Mouse (Mus musculus) limb, embryonic 11.5 days (tissue): ENCODE measurements around the gene Igfn1. TPM values are rescaled to one million over a fixed set of nuclear protein-coding genes. Genes with fewer than 3 reads are reported as not detected.
A peak's percentile ranks its signal among the peaks of the same experiment; 100 is the strongest.

Source experiments
- ATAC-seq: fragments of 200-750 bp; cut with Nextera tagmentation; 2 replicates; pipeline ENCODE4 v1.8.0; 2017; ENCODE audit warnings: low read depth; ENCODE audit not compliant: insufficient number of reproducible peaks, low FRiP score, low TSS enrichment
- DNase-seq: peaks from one replicate; pipeline ENCODE4 v3.0.0-alpha.2; 2015; ENCODE audit warnings: low spot score
- H3K27ac ChIP-seq: fragments of 300-500 bp; sonication (generic); replicated peaks from 2 replicates; pipeline ENCODE4 v1.5.1; 2014; ENCODE audit warnings: low read depth, mild to moderate bottlenecking, low read length
- H3K27me3 ChIP-seq: fragments of 300-500 bp; sonication (generic); 2 replicates; pipeline ENCODE4 v1.6.1; 2014; ENCODE audit warnings: mild to moderate bottlenecking, low read length, mixed read lengths; ENCODE audit not compliant: control insufficient read depth, insufficient read depth
- H3K36me3 ChIP-seq: fragments of 300-500 bp; sonication (generic); 2 replicates; pipeline ENCODE4 v1.6.1; 2014; ENCODE audit warnings: mild to moderate bottlenecking, low read length, moderate library complexity, mixed read lengths; ENCODE audit not compliant: control insufficient read depth, insufficient read depth
- H3K4me1 ChIP-seq: fragments of 300-500 bp; sonication (generic); 2 replicates; pipeline ENCODE4 v1.6.1; 2014; ENCODE audit warnings: low read length, mixed read lengths; ENCODE audit not compliant: control insufficient read depth, insufficient read depth
- H3K4me2 ChIP-seq: fragments of 300-500 bp; sonication (generic); 2 replicates; pipeline ENCODE4 v1.6.1; 2014; ENCODE audit warnings: low read depth, mild to moderate bottlenecking, moderate library complexity; ENCODE audit not compliant: severe bottlenecking
- H3K4me3 ChIP-seq: fragments of 300-500 bp; sonication (generic); 2 replicates; pipeline ENCODE4 v1.5.1; 2014; ENCODE audit warnings: low read depth, low read length
- H3K9ac ChIP-seq: fragments of 300-500 bp; sonication (generic); 2 replicates; pipeline ENCODE4 v1.6.1; 2014; ENCODE audit warnings: mild to moderate bottlenecking, low read length
- H3K9me3 ChIP-seq: fragments of 300-500 bp; sonication (generic); 2 replicates; pipeline ENCODE4 v1.6.1; 2016; ENCODE audit warnings: low read length; ENCODE audit not compliant: control insufficient read depth
- WGBS: fragments of 180-500 bp; shearing (Covaris S2); extraction: QIAGEN DNeasy Blood & Tissue Kit; methylation state at CpG from one replicate; pipeline ENCODE4 v1.1.7; 2014; 5-methylcytosine and 5-hydroxymethylcytosine counted together
- polyA plus RNA-seq: library from polyadenylated mRNA; unstranded; fragments of >200 nt; fragmentation: Nextera tagmentation; extraction: Ambion mirVana; gene quantifications from 2 replicates; pipeline ENCODE4 v1.2.1, GENCODE M21; 2014

Gene Igfn1
- polyA plus RNA-seq: 0.13 and 0.17 TPM in 2 replicates

- 67% methylated on average over 3 of the region's 3 CpGs for WGBS
- no peak for ATAC-seq
- no peak within 1 kb of the TSS for H3K9ac ChIP-seq
- H3K4me1 ChIP-seq: no peaks in the 10 kb centered on the region
- no peak within 1 kb of the TSS for H3K4me3 ChIP-seq
- no peak within 1 kb of the TSS for H3K27ac ChIP-seq
- DNase-seq: no peak
- H3K4me2 ChIP-seq: peak within 1 kb of the TSS; percentile 80
- no peaks in the 10 kb centered on the region for H3K36me3 ChIP-seq
- H3K27me3 ChIP-seq: peaks cover 5% of the 10 kb centered on the region
- no peaks in the 10 kb centered on the region for H3K9me3 ChIP-seq
Measured at GRCm38 (mm10) chr1:136006292-136006748, at the start of gene Igfn1. Gene Igfn1, minus strand, starts transcription at chr1:136006342.

- peaks cover 11% of the 10 kb centered on the region for H3K27me3 ChIP-seq
- no peak overlapping the region for H3K4me3 ChIP-seq
- DNase-seq (no peak), ATAC-seq (no peak)
- no peak overlapping the region for H3K4me2 ChIP-seq
- H3K4me1 ChIP-seq: peaks cover 6% of the 10 kb centered on the region; the same call in 1 of the 2 replicates
- 75% methylated on average over 3 of the region's 3 CpGs for WGBS
- no peaks in the 10 kb centered on the region for H3K9me3 ChIP-seq
- H3K27ac ChIP-seq: no peak overlapping the region
- H3K36me3 ChIP-seq: no peaks in the 10 kb centered on the region
- no peak overlapping the region for H3K9ac ChIP-seq
Measured at GRCm38 (mm10) chr1:136055771-136056170, 49.6 kb upstream of the Igfn1 start.

- H3K4me3 ChIP-seq: no peak within 1 kb of the TSS
- H3K27ac ChIP-seq: no peak within 1 kb of the TSS
- H3K9me3 ChIP-seq: no peaks in the 10 kb centered on the region
- DNase-seq (no peak), ATAC-seq (no peak)
- peaks cover 27% of the 10 kb centered on the region for H3K27me3 ChIP-seq
- H3K9ac ChIP-seq: no peak within 1 kb of the TSS
- no peaks in the 10 kb centered on the region for H3K36me3 ChIP-seq
- WGBS: 23% methylated on average over 11 of the region's 11 CpGs
- H3K4me2 ChIP-seq: no peak within 1 kb of the TSS
- peaks cover 8% of the 10 kb centered on the region; the same call in 1 of the 2 replicates for H3K4me1 ChIP-seq
Measured at GRCm38 (mm10) chr1:136052547-136052946, 46.4 kb upstream of the Igfn1 start, which contains the start of gene Cacna1s. Gene Cacna1s, plus strand, starts transcription at chr1:136052750.

GRCm38 (mm10) chr1:136051465-136051864 is 45.3 kb upstream of the Igfn1 start:
- no peak overlapping the region for H3K27ac ChIP-seq
- WGBS: 0% methylated on average over 6 of the region's 6 CpGs

GRCm38 (mm10) chr1:136051013-136051315 is 44.8 kb upstream of the Igfn1 start:
- H3K9ac ChIP-seq: peak overlapping the region; percentile 22; the same call in 1 of the 2 replicates
- DNase-seq (peak; percentile 43), ATAC-seq (peak; percentile 36; the same call in 1 of the 2 replicates)
- H3K27me3 ChIP-seq: peaks cover 27% of the 10 kb centered on the region
- peak overlapping the region; percentile 50 for H3K4me2 ChIP-seq
- H3K9me3 ChIP-seq: no peaks in the 10 kb centered on the region
- H3K27ac ChIP-seq: no peak overlapping the region
- under 1% methylated on average over 36 of the region's 36 CpGs for WGBS
- peaks cover 8% of the 10 kb centered on the region; the same call in 1 of the 2 replicates for H3K4me1 ChIP-seq
- H3K4me3 ChIP-seq: peak overlapping the region; percentile 27
- no peaks in the 10 kb centered on the region for H3K36me3 ChIP-seq

More at GRCm38 (mm10) chr1:136051465-136051864, 45.3 kb upstream of the Igfn1 start:
- DNase-seq (peak; percentile 80), ATAC-seq (peak; percentile 77; the same call in 1 of the 2 replicates)
- Histone ChIP-seq H3K36me3 (no peaks in the 10 kb centered on the region), H3K4me2 (peak overlapping the region; percentile 50), H3K4me1 (peaks cover 8% of the 10 kb centered on the region; the same call in 1 of the 2 replicates), H3K27me3 (peaks cover 27% of the 10 kb centered on the region), H3K9ac (no peak overlapping the region), H3K4me3 (peak overlapping the region; percentile 27), H3K9me3 (no peaks in the 10 kb centered on the region)

- 20% methylated on average over 29 of the region's 29 CpGs for WGBS
- Histone ChIP-seq H3K4me1 (peaks cover 8% of the 10 kb centered on the region; the same call in 1 of the 2 replicates), H3K4me3 (peak within 1 kb of the TSS; percentile 27), H3K36me3 (no peaks in the 10 kb centered on the region), H3K9ac (peak within 1 kb of the TSS; percentile 22; the same call in 1 of the 2 replicates), H3K9me3 (no peaks in the 10 kb centered on the region), H3K27me3 (peaks cover 27% of the 10 kb centered on the region), H3K27ac (no peak within 1 kb of the TSS), H3K4me2 (peak within 1 kb of the TSS; percentile 50)
- ATAC-seq (no peak), DNase-seq (peak; percentile 44)
Measured at GRCm38 (mm10) chr1:136050312-136051012, 44.3 kb upstream of the Igfn1 start, which contains the start of gene Ascl5. Gene Ascl5, plus strand, starts transcription at chr1:136050804.

- H3K4me3 ChIP-seq: no peak overlapping the region
- ATAC-seq (no peak), DNase-seq (no peak)
- no peak overlapping the region for H3K27ac ChIP-seq
- peaks cover 8% of the 10 kb centered on the region; the same call in 1 of the 2 replicates for H3K4me1 ChIP-seq
- H3K4me2 ChIP-seq: no peak overlapping the region
- no peak overlapping the region for H3K9ac ChIP-seq
- no peaks in the 10 kb centered on the region for H3K36me3 ChIP-seq
- no peaks in the 10 kb centered on the region for H3K9me3 ChIP-seq
- H3K27me3 ChIP-seq: peaks cover 27% of the 10 kb centered on the region
- WGBS: 76% methylated on average over 9 of the region's 9 CpGs
Measured at GRCm38 (mm10) chr1:136047894-136048293, 41.8 kb upstream of the Igfn1 start.

- peaks cover 8% of the 10 kb centered on the region; the same call in 1 of the 2 replicates for H3K4me1 ChIP-seq
- no peak overlapping the region for H3K4me3 ChIP-seq
- peak; percentile 48 for DNase-seq
- H3K36me3 ChIP-seq: no peaks in the 10 kb centered on the region
- no peaks in the 10 kb centered on the region for H3K9me3 ChIP-seq
- WGBS: 4% methylated on average over 2 of the region's 2 CpGs
- no peak overlapping the region for H3K9ac ChIP-seq
- H3K4me2 ChIP-seq: no peak overlapping the region
- no peak overlapping the region for H3K27ac ChIP-seq
- no peak for ATAC-seq
- peaks cover 22% of the 10 kb centered on the region for H3K27me3 ChIP-seq
Measured at GRCm38 (mm10) chr1:136047432-136047831, 41.3 kb upstream of the Igfn1 start.
